Mouse (Mus musculus): ENCODE measurements around the gene Card6.
"Not testable (repeated sequence)": the region's sequence is repeated elsewhere in the genome, so short reads cannot be mapped to it uniquely, and the experiment has no call there.

The Card6 gene

GRCm38 (mm10) chr15:5130887-5131668, 22.7 kb upstream of the Card6 start:
- DNase-seq (ENCODE audit: low spot score in 2 of 2) = not testable (repeated sequence)

DNA sequence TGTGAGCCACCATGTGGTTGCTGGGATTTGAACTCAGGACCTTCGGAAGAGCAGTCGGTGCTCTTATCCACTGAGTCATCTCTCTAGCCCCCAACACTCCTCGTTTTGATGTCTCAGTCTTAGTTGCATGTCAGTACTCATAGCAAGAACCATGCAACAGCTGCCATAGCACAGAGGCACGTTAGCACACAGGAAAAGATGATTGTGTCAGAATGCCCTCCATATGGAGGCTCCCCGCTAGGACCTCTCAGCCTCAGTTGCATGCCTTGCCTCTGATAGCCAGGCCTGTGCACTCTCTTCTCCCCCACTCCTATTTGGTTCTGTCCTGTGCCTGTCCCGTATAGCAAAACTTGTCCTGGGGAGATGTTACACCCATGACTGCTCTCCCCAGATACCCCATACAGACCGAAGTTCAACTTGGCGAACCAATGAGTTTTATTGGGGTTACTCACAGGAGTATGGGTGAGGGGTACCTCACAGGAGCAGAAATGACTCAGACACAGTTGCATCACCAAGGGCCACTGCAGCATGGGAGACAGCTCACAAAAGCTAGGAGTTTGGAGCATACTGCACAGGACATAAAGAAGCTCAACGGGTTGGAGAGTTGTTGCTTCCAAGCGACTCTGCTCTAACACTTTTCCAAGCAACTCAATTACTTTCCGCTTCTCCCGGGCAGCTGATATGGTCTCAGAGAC, 20.9 kb upstream of the Card6 start:
- DNase-seq (ENCODE audit: low spot score in 2 of 2) = no peak

DNA sequence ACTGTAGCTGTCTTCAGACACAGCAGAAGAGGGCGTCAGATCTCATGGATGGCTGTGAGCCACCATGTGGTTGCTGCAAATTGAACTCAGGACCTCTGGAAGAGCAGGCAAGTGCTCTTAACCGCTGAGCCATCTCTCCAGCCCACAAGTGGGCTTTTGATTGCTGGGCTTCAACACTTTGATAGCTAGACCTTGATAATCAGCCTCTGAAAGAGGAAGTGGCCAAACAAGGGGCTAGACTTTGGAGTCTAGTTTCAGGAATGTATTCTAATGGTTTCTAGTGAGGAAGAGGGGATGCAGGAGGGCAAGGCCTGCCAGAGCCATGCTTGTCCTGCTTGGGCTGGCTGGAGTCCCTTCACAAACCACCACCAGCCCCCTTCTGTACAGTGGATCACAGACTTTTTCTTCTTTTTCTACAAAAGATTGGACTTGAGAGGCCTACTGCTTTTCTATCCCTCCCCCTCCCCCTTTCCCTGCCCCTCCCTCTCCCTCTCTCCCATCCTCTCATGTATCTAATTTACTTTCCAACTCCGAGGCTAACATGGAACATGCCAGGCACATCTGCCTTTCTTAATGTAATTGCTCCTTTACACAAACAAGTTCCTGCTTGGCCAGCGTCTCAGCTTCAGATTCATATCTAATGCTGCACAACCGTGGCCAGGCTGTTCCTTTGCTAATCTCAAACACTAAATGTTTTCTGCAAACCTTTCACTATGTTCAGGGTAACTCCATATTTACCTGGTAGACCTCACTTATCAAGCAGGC, 20.0 kb upstream of the Card6 start:
- DNase-seq (ENCODE audit: low spot score in 2 of 2) = no peak

DNA sequence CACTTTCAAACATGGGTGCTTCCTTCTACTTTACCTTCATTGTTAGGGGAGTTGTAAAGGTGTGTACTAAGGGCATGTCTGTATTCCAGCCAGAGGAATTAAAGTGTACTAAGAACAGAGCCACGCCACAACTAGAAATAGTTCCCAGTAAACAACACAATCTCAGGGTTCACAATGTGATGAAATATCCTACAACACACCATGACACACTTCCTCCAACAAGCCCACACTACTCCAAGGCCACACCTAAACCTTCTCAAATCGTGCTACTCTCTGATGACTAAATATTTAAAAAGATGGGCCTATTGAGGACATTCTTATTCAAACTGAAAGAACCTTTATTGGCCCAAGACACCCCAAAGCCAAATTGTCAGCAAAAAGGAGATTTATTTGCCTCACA, 19.1 kb upstream of the Card6 start:
- no peak for DNase-seq (ENCODE audit: low spot score in 2 of 2)

DNA sequence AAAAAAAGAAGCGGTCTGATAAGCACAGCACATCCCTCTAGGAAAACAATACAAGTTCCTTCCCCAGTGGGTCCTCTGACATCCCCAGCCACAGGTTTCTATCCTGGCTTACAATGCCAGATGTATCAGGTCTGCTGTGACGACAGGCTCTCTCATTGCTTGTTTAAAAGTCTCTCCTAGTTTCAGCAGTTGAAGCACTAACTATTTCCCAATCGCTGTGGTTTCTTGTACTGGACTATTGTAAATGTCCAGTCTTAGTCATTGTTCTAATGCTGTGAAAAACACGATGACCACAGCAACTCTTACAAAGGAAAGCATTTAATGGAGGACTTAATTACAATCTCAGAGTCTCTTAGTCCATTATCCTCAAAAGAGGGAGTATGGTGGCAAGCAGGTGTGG, 18.1 kb upstream of the Card6 start:
- DNase-seq (ENCODE audit: low spot score in 2 of 2) = no peak

GRCm38 (mm10) chr15:5121535-5122313, 13.4 kb upstream of the Card6 start:
- DNase-seq (ENCODE audit: low spot score in 2 of 2) = no peak

DNA sequence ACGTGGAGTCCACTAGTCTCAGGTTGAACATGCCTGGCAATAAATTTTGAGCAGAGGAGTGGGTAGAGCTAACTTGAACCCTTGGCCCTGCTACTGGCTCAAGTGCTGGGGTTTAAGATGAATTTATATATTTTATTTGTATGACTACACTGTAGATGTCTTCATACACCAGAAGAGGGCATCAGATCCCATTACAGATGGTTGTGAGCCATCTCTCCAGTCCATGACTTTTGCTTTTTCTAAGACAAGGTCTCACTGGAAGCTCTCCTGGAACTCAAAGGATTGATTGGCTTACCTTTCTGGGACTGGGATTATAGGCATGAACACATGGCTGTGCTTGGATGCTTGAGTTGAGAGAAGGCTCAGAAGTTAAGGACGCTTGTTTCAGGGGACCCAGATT, 11.4 kb upstream of the Card6 start:
- no peak for DNase-seq (ENCODE audit: low spot score in 2 of 2)

GRCm38 (mm10) chr15:5119192-5119591, 10.9 kb upstream of the Card6 start:
- no peak for DNase-seq (ENCODE audit: low spot score in 2 of 2)

- no peak for DNase-seq (ENCODE audit: low spot score in 2 of 2)
These were observed 10.3 kb upstream of the Card6 start for GRCm38 (mm10) chr15:5118626-5119025.

GRCm38 (mm10) chr15:5117031-5117601, 8.8 kb upstream of the Card6 start:
- DNase-seq (ENCODE audit: low spot score in 2 of 2) = peak; percentile 29 to 46

DNA sequence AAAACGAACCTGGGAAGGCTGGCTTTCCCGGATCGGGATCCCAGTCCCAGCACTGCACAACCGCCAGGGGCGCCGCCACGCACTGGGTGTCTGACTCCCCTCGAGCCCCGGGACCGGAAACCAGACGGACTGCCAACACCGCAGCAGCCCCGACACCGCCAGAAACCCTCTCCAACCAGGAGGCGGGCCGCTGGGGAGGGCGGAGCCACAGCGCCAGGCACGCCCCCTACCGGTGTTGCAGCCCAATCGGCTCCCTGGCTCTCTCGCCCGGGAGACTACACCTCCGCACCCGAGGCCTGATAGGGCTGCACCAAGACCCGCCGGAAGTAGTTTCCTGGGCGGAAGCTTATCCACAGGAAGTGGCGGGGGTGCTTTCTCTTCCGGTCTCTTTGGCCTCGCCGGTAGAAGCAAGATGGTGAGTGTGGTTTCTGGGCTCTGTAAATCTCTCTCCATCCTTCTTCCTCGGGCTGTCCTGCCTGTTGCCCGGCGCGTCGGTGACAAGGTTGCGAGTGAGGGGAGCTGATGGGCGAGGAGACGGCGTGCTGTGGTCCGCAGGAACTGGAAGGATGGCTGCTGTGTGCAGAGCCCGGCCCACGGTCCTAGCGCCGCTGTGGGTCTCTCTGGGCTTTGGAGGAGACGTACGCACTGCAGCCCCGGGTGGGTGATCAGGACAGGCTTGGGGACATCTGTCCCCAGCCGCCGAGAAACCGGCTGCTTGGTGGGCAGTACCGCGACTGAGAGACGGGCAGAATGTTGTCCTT, 8.1 kb upstream of the Card6 start, which contains the start of gene Rpl37:
Gene Rpl37, plus strand, starts transcription at position 376 of the 761 bp plus-strand sequence.
- DNase-seq (ENCODE audit: low spot score in 2 of 2) = peak; percentile 98

GRCm38 (mm10) chr15:5115173-5115572, 6.8 kb upstream of the Card6 start:
- DNase-seq (ENCODE audit: low spot score in 2 of 2) = no peak

DNA sequence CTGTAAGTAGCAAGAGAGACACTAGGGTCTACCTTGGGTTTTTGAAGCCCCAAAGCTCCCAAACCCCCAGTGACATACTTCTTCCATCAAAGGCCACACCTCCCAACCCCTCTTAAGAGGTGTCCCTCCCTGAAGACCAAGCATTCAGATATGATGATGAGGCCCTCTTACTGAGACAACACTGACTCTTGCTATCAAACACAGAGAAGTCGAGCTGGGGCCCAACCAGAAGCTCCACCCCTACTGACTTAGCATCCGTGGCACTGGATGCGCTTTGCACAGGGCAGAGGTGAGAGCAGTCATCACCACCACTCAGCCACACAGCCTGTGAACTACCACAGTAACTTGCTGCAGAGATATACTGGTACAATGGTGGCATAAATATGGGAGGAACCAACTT, 4.3 kb upstream of the Card6 start:
- no peak for DNase-seq (ENCODE audit: low spot score in 2 of 2)

DNA sequence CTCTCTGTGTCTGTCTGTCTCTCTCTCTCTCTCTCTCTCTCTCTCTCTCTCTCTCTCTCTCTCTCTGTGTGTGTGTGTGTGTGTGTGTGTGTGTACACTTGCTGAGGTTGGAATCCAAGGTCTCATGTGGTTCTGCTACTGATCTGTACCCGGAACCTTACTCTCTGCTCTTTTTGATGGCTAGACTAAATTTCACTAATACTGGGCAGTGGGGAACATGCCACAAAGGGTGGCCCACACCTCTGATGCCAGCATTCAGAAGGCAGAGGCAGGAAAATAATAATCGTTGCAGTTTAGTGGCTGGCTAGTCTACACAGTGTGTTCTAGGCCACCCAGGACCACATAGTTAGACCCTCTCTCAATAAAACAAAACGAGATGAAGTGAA, 309 bp upstream of the Card6 start:
- no peak for DNase-seq (ENCODE audit: low spot score in 2 of 2)

- DNase-seq (ENCODE audit: low spot score in 2 of 2) = no peak
These were observed 2.0 kb downstream of the Card6 start for GRCm38 (mm10) chr15:5106293-5106692.

DNA sequence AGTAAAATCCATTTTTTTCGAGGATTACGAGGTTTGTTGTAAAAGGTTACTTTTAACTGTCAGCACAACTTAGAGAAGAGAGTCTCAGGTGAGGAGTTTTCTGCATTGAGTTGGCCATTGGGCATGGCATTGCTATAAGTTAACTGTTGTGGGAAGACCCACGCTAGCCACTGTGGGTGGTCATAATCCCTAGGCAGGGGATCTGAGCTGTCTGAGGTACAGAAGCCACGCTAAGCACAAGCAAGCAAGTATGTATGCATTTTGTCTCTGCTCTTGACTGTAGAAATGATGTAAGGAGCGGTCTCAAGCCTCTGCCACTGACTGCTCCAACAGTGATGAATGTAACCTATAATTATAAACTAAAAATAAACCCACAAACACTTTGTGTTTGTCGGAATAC, 2.4 kb downstream of the Card6 start:
- no peak for DNase-seq (ENCODE audit: low spot score in 2 of 2)

DNA sequence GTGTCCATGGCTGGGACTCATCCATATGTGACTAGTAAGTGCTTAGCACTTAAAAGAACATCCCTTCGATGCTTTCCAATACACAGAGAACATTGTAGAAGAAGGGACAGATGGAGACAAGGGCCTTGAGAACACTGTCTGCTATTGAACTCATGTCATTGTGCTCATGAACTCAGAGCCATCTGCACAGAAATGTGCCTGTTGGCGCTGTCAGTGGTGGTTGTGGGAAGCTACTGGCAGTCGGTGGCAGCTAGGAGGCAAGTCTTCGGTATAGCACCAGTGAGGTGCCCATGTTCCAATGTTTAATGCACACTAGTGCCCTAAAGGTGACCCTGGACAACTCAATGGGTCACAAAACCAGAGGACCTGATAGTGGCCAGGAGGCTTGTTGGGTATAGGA, 6.0 kb downstream of the Card6 start:
- no peak for DNase-seq (ENCODE audit: low spot score in 2 of 2)

DNA sequence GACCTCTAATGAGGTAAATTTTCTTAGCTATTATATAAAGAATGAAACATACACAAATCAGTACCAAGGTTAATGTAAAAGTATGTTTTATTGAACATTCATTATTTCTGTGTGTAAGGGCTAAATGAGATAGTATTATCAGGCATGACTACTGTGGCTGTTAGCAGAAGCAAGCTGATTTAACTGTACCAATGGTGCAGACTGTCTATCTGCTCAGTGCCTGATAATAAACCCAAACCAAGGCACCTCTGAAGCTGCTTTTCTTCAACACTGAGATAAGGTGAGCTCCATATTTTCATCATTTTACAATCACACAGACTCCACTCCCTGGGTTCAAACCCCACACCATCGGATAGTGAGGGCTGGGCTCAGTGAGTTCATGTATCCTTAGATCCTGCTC, 11.0 kb downstream of the Card6 start:
- no peak for DNase-seq (ENCODE audit: low spot score in 2 of 2)

- DNase-seq (ENCODE audit: low spot score in 2 of 2) = no peak
These were observed 12.6 kb downstream of the Card6 start for GRCm38 (mm10) chr15:5095534-5096301.

- DNase-seq (ENCODE audit: low spot score in 2 of 2) = no peak
These were observed 18.2 kb downstream of the Card6 start for GRCm38 (mm10) chr15:5090131-5090530.

All from spleen, postnatal 10 days (tissue).